Mouse (Mus musculus): ENCODE measurements around the gene Xirp1. TPM values are rescaled to one million over a fixed set of nuclear protein-coding genes. Genes with fewer than 3 reads are reported as not detected.

Gene Xirp1
- total and polyA plus RNA-seq, 3 experiments = 0.03 to 0.48 (median 0.37) TPM

DNA sequence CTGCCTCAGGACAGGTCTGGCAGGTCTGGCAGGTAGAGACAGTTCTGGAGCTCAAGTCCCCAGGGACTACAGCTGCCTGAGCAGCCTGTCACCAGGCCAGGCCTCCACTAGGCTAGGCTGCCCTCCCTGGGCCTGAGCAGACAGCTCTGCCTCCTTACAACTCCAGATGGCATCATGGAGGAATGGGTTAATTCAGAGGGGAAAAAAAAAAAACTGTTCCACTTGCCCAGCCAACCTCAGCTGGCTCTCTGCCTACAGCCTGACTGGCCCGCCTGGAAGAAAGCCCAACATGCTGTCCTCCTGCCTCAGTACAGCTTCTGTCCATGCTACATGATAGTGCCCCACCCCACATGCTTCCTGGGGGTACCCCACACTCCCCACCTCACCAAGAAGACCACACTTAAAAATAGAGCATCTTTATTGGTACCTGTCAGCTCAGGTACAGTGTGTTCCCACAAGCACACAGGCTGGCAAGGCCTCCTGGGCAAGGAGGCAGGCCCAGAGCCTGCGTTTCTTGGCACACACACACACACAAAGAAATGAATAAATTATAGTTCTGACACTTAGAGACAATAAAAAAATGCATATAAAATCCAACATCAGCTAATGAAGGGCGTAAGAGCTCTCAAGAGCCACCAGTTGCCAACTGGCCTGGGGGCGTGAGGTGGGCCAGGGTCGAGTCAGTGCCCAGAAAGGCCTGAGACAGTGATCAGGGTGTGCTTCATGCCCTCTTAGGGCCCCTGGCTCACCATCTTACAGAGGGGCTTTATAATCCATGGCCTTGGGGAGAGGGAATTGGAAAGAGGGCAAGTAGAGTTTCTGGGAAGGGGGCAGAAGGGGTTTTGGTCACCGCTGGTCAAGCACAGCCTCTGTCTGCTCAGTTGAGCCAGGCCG, 52.4 kb downstream of the Xirp1 start:
- DNase-seq = peak; percentile 38

DNA sequence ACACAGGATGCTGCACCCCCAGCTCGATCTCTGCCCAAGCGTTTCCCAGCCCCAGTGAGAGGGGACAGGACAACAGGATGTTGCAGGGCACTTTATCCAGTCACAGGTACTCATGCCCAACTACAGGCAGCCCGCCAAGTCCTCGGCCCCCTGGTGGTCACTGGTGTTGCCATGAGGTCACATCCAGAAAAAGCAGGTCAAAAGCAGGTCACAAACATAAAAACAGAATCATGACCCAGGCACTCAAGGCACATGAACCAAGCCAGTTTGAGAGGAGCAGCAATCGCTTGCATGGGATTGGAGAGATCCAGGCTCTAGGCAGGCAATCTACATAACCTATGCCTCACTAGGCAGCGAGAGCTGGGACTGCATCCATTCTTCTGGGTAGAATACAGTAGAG, 53.2 kb downstream of the Xirp1 start:
- DNase-seq = peak; percentile 51

DNA sequence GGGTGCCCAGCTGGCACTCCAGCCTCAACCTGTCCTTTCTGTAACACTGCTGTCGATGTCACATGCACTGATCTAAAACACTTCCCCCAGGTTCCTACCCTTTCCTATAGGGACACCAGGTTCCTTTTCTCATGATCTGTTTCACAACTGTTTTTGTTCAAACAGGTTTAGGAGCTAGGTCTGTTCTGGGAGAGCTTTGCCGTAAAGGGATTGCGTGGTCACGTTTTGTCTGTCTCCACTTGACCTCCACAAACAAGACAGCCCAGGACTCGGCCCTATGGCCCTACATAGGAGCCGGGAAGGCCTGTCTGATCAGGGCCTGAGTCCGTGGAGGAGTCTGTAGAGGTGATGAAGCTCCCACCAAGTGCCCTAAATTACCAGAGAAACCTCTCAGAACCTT, 53.6 kb downstream of the Xirp1 start:
- no peak for DNase-seq

DNA sequence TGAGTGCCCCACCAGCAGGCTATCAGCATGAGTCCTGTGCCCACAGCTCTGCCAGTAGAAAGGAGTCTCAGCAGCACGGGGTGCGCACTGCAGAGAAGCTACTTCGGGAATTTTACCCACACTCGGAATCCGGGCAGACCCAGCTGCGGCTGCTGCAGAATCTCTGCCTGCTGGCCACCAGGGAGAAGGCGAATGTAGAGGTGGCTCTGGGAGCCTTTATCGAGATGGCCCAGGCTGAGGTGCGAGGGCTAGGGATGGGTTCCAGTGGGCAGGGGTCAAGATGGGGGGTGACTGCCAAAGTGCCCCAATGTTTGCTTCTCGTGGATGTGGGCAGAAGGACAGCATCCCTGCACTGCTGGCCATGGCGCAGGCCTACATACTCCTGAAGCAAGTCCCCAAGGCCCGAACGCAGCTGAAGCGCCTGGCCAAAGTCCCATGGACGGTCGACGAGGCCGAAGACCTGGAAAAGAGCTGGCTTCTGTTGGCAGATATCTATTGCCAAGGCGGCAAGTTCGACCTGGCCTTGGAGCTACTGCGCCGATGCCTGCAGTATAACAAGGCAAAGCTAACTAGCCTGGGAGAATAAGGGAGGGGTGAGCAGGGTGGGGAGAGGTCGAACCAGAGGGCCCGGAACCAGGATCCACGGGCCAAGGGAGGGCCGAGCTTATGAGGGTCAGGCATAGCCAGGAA, 57.0 kb downstream of the Xirp1 start:
- DNase-seq = peak; percentile 32

DNA sequence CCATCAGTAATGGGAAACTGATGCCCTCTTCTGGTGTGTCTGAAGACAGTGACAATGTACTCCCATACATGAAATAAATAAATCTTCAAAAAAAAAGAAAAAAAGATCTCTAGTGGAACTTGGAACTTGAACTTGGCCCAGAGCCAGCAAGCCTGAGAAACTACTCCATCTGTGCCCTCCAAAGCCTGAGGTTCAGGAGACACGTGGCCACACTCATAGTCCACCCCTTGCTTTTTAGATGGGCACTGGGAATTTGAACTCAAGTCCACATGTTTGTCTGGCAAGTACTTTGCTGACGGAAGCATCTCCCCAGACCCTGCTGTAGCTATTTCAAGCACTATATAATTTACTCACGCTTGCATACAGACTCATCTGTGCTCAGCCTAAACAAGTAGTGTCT, 58.2 kb downstream of the Xirp1 start:
- DNase-seq = no peak

DNA sequence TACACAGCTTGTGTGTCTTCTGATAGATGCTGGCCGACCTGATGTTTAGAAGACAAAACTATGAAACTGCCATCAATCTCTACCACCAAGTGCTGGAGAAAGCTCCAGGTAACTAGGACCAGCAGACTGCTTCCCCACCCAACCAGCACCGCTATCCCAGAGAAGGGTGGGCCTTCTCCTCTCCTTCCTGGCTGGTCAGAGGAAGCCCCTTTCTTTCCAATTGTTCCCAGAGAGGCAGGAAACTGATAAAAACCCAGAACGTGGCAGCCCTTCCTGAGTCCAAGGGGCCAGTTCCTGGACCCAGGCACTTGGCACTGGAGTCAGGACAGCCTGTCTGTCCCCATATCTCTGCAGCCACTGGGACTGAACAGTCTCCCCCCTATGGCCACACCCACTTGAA, 59.2 kb downstream of the Xirp1 start:
- DNase-seq = peak; percentile 49

Other genes with a start within 250 kb of the Xirp1 start
- not detected for gene Scn11a, start 198.1 kb downstream of the Xirp1 start, total RNA-seq (2021)
- gene Scn11a, start 198.1 kb downstream of the Xirp1 start, polyA plus RNA-seq (2012; rRNA removed) = not detected in 2 replicates
- 10 to 100 TPM; 48.1 to 50.7 TPM for gene Wdr48, start 128.7 kb downstream of the Xirp1 start, total RNA-seq (2021)
- gene Wdr48, start 128.7 kb downstream of the Xirp1 start, polyA plus RNA-seq (2012; rRNA removed) = 26.6 and 30.7 TPM in 2 replicates
- gene Gorasp1, start 86.0 kb downstream of the Xirp1 start, total RNA-seq (2021) = 10 to 100 TPM; 15.1 to 31.9 TPM
- 26.6 and 30.5 TPM in 2 replicates for gene Gorasp1, start 86.0 kb downstream of the Xirp1 start, polyA plus RNA-seq (2012; rRNA removed)
- gene Ttc21a, start 86.0 kb downstream of the Xirp1 start, total RNA-seq (2021) = under 1 TPM in 1 of 2 experiments, not detected in 1; 0.17 TPM
- gene Ttc21a, start 86.0 kb downstream of the Xirp1 start, polyA plus RNA-seq (2012; rRNA removed) = 0.04 TPM in 2 replicates
- 10 to 100 TPM; 18.7 to 26.5 TPM for gene Csrnp1, start 38.9 kb downstream of the Xirp1 start, total RNA-seq (2021)
- 45.6 and 51.3 TPM in 2 replicates for gene Csrnp1, start 38.9 kb downstream of the Xirp1 start, polyA plus RNA-seq (2012; rRNA removed)
- 10 to 100 TPM in 1 of 2 experiments, 1 to 10 TPM in 1; 3.5 to 10.8 TPM for gene Cx3cr1, start 46.3 kb upstream of the Xirp1 start, total RNA-seq (2021)
- gene Cx3cr1, start 46.3 kb upstream of the Xirp1 start, polyA plus RNA-seq (2012; rRNA removed) = 11.8 and 12.5 TPM in 2 replicates
- not detected for gene Ccr8, start 68.5 kb upstream of the Xirp1 start, total RNA-seq (2021)
- not detected in 2 replicates for gene Ccr8, start 68.5 kb upstream of the Xirp1 start, polyA plus RNA-seq (2012; rRNA removed)
- gene Slc25a38, start 86.8 kb upstream of the Xirp1 start, total RNA-seq (2021) = 10 to 100 TPM; 24.8 to 26.4 TPM
- gene Slc25a38, start 86.8 kb upstream of the Xirp1 start, polyA plus RNA-seq (2012; rRNA removed) = 50.0 and 52.3 TPM in 2 replicates
- 100 to 1,000 TPM; 661 to 798 TPM for gene Rpsa, start 104.1 kb upstream of the Xirp1 start, total RNA-seq (2021)
- 2,191 and 2,685 TPM in 2 replicates for gene Rpsa, start 104.1 kb upstream of the Xirp1 start, polyA plus RNA-seq (2012; rRNA removed)
- gene Mobp, start 126.1 kb upstream of the Xirp1 start, total RNA-seq (2021) = under 1 TPM in 1 of 2 experiments, not detected in 1; 0.41 TPM
- gene Mobp, start 126.1 kb upstream of the Xirp1 start, polyA plus RNA-seq (2012; rRNA removed) = not detected in 2 replicates

All from adrenal gland, adult 2 months (tissue).